Mouse (Mus musculus): Measurements from ENCODE around the gene Tor1aip2.

DNA sequence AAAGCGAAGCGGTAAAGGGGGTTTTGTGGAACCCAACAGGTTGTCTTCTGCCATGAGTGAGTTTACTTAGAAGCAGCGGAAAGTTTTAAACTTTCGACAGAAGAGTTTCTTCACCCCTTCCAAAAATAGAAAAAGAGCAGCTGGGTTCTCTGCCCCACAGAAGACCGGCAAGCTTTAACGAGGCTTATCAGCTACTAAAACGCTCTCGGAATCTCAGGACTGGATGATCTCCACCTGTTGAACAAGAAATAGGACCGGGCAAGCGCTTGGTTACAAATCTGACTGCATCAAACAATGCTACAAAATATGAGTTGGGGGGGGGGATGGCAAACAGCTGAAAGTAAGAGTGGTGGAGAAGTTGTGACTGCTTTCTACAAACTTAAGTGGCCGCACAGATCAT lies 44.8 kb upstream of the Tor1aip2 start:
- TF ChIP-seq GATA1 (IDR thresholded peaks at IDR 0.05; ENCODE audit: borderline replicate concordance, low read length) (no peak), CTCF (IDR thresholded peaks at IDR 0.05; ENCODE audit: low read depth, low read length) (no peak), TAL1 (conservative IDR thresholded peaks at IDR 0.05; ENCODE audit: low read depth, low read length) (no peak), POLR2AphosphoS5 (IDR thresholded peaks at IDR 0.05; ENCODE audit: insufficient replicate concordance, low read depth, low read length) (no peak)
